Mouse (Mus musculus): ENCODE data around the gene Klhl25.

- TF ChIP-seq EP300 (IDR thresholded peaks at IDR 0.05; ENCODE audit: low read depth): peak; percentile 24; the same call in 1 of the 2 replicates
- TF ChIP-seq CTCF (IDR thresholded peaks at IDR 0.05; ENCODE audit: low read depth): peak; percentile 94
Observed at GRCm38 (mm10) chr7:75827850-75828249, 20.3 kb upstream of the Klhl25 start.
